Mouse (Mus musculus) myocyte (in vitro differentiated cells): Measurements from ENCODE around the gene Cep170.

ENCODE experiments used
- CEBPB ChIP-seq: IDR thresholded peaks from 2 replicates; pipeline ENCODE4 v1.6.1; 2011; ENCODE audit warnings: mild to moderate bottlenecking, moderate library complexity; ENCODE audit not compliant: poor library complexity, insufficient read depth, severe bottlenecking
- E2F4 ChIP-seq: IDR thresholded peaks from one replicate; pipeline ENCODE4 v1.6.1; 2011; ENCODE audit warnings: mild to moderate bottlenecking, control low read depth, moderate library complexity; ENCODE audit not compliant: insufficient read depth
- MAX ChIP-seq: IDR thresholded peaks from one replicate; pipeline ENCODE4 v1.6.1; 2011; ENCODE audit warnings: low read depth, mild to moderate bottlenecking, control low read depth
- MYOD1 ChIP-seq, 3 experiments: IDR thresholded peaks; one replicate each; pipeline ENCODE4 v1.6.1; 2011; ENCODE audit warnings: control low read depth in 2 of 3, low read depth in 2 of 3, mild to moderate bottlenecking in 2 of 3, moderate library complexity in 1 of 3; ENCODE audit not compliant: insufficient read length in 2 of 3, control insufficient read depth in 1 of 3
- MYOG ChIP-seq, 3 experiments: IDR thresholded peaks; one replicate each; pipeline ENCODE4 v1.6.1; 2011; ENCODE audit warnings: control low read depth in 2 of 3, low read depth in 2 of 3, mild to moderate bottlenecking in 2 of 3; ENCODE audit not compliant: insufficient read length in 2 of 3, control insufficient read depth in 1 of 3, insufficient read depth in 1 of 3
- POLR2A ChIP-seq: IDR thresholded peaks from one replicate; pipeline ENCODE4 v1.6.1; 2011; ENCODE audit warnings: low read depth, mild to moderate bottlenecking, control low read depth, moderate library complexity; ENCODE audit not compliant: insufficient read length
- SRF ChIP-seq: IDR thresholded peaks from one replicate; pipeline ENCODE4 v1.6.1; 2011; ENCODE audit warnings: low read depth; ENCODE audit not compliant: control insufficient read depth, insufficient read length
- TCF12 ChIP-seq: IDR thresholded peaks from one replicate; pipeline ENCODE4 v1.6.1; 2011; ENCODE audit warnings: mild to moderate bottlenecking, control low read depth; ENCODE audit not compliant: poor library complexity, insufficient read depth, severe bottlenecking
- USF1 ChIP-seq: IDR thresholded peaks from one replicate; pipeline ENCODE4 v1.6.1; 2011; ENCODE audit warnings: low read depth, mild to moderate bottlenecking, control low read depth, moderate library complexity

GRCm38 (mm10) chr1:176826186-176826585 lies 12.3 kb upstream of the Cep170 start:
- TF ChIP-seq POLR2A (no peak), E2F4 (no peak), MYOD1 (IDR thresholded peaks at IDR 0.05; ENCODE audit: control insufficient read depth in 1 of 3, insufficient read length in 2 of 3, low read depth in 2 of 3) (no peak), SRF (no peak), CEBPB (no peak), USF1 (no peak), MYOG (IDR thresholded peaks at IDR 0.05; ENCODE audit: control insufficient read depth in 1 of 3, insufficient read depth in 1 of 3, insufficient read length in 2 of 3, low read depth in 2 of 3) (no peak), TCF12 (no peak), MAX (no peak)
